Mouse (Mus musculus): ENCODE results near the gene Cadm4.

DNA sequence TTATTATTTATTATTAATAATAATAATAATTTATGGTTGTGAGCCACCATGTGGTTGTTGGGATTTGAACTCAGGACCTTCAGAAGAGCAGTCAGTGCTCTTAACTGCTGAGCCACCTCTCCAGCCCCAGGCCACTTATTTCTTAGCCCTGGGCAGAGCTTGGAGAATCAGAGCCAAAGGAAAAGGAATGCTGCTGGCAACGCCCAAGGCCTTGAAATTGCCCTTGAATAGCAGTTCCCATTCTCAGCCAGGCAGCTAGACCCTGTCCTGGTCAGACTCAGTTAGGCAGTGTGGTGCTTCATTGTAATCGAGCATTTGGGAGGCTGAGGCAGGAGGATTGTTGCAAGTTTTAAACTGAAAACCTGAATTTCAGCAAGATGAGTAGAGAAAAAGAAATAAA, 27.6 kb upstream of the Cadm4 start:
- no peak for TF ChIP-seq HCFC1 (IDR thresholded peaks at IDR 0.05; ENCODE audit: borderline replicate concordance, insufficient read depth, low read length)
- no peak for TF ChIP-seq ZC3H11A (IDR thresholded peaks at IDR 0.05; ENCODE audit: borderline replicate concordance, low read depth, low read length)
- TF ChIP-seq ZNF384 (IDR thresholded peaks at IDR 0.05; ENCODE audit: low read depth, low read length) = no peak
